Mouse (Mus musculus) hindbrain, embryonic 10.5 days (tissue): ENCODE data around the gene Ndn. TPM values are rescaled to one million over a fixed set of nuclear protein-coding genes. Genes with fewer than 3 reads are reported as not detected.

Experiments used
- DNase-seq: peaks from one replicate; pipeline ENCODE4 v3.0.0-alpha.2; 2017; ENCODE audit warnings: low spot score
- H3K27ac ChIP-seq: fragments of 300-500 bp; sonication (generic); 2 replicates; pipeline ENCODE4 v1.5.1; 2016; ENCODE audit warnings: mild to moderate bottlenecking, moderate library complexity
- H3K27me3 ChIP-seq: fragments of 300-500 bp; sonication (generic); 2 replicates; pipeline ENCODE4 v1.6.1; 2016; ENCODE audit warnings: mild to moderate bottlenecking; ENCODE audit not compliant: poor library complexity, insufficient read depth, severe bottlenecking
- H3K36me3 ChIP-seq: fragments of 300-500 bp; sonication (generic); 2 replicates; pipeline ENCODE4 v1.6.1; 2016; ENCODE audit warnings: mild to moderate bottlenecking, moderate library complexity
- H3K4me1 ChIP-seq: fragments of 300-500 bp; sonication (generic); replicated peaks from 2 replicates; pipeline ENCODE4 v1.6.1; 2016; ENCODE audit warnings: mild to moderate bottlenecking
- H3K4me3 ChIP-seq: fragments of 300-500 bp; sonication (generic); 2 replicates; pipeline ENCODE4 v1.5.1; 2016; ENCODE audit warnings: mild to moderate bottlenecking, moderate library complexity
- H3K9me3 ChIP-seq: fragments of 300-500 bp; sonication (generic); 2 replicates; pipeline ENCODE4 v1.6.1; 2016; ENCODE audit warnings: mild to moderate bottlenecking, moderate library complexity
- WGBS: fragments of 180-500 bp; shearing (Covaris S2); methylation state at CpG from one replicate; pipeline ENCODE4 v1.1.7; 2016; 5-methylcytosine and 5-hydroxymethylcytosine counted together
- polyA plus RNA-seq: library from polyadenylated mRNA; unstranded; fragments of >200 nt; fragmentation: Nextera tagmentation; extraction: Ambion mirVana; gene quantifications from 2 replicates; pipeline ENCODE4 v1.2.1, GENCODE M21; 2016

Ndn gene
- polyA plus RNA-seq, 1 experiment from 2014 or later: 194 TPM

DNA sequence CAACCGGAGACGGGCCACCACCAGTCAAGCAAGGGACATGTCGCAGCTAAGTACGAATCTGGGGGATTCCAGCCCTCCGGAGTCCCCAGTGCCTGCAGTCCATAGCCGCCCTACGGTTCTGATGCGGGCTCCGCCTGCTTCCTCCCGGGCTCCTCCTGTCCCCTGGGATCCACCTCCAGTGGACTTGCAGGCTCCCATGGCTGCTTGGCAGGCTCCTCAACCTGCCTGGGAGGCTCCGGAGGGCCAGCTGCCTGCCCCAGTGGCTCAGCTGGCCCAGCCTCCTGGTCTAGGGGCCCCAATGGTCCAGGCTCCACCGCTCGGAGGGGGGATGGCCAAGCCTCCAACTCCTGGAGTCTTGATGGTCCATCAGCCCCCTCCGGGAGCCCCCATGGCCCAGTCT is 30.9 kb downstream of the Ndn start:
- H3K9me3 ChIP-seq: peaks cover 54% of the 10 kb centered on the region
- no peak for DNase-seq

DNA sequence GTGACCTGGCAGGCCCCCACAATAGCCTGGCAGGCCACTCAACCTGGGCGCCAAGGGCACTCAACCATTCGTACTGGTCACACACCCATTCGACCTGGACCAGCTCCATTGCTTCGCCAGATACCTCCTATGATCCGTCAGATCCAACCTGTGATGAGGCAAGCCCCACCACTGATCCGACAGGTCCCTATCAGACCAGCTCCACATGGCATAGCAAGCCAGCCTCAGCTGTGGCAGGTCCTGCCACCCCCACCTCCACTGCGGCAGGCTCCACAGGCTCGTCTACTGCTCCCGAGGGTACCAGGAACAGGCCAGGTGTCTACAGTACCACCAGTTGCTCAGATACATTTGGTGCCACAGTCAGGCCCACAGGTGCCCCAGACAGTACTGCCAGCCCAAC is 32.2 kb downstream of the Ndn start:
- peaks cover 23% of the 10 kb centered on the region for H3K4me1 ChIP-seq
- peaks cover 21% of the 10 kb centered on the region for H3K36me3 ChIP-seq
- WGBS: 87% methylated on average over 9 of the region's 9 CpGs
- 0 out of 2 replicates have a peak overlapping the region, but pooled peaks have one; percentile 58 for H3K4me3 ChIP-seq
- DNase-seq: no peak
- H3K9me3 ChIP-seq: peaks cover 55% of the 10 kb centered on the region
- H3K27me3 ChIP-seq: no peaks in the 10 kb centered on the region
- no peak overlapping the region for H3K27ac ChIP-seq

More for the DNA sequence above, 30.9 kb downstream of the Ndn start:
- H3K27ac ChIP-seq: peak overlapping the region; percentile 76
- H3K36me3 ChIP-seq: peaks cover 21% of the 10 kb centered on the region
- H3K4me1 ChIP-seq: peaks cover 23% of the 10 kb centered on the region
- WGBS: 28% methylated on average over 14 of the region's 14 CpGs
- H3K4me3 ChIP-seq: peak overlapping the region; percentile 58
- no peaks in the 10 kb centered on the region for H3K27me3 ChIP-seq

DNA sequence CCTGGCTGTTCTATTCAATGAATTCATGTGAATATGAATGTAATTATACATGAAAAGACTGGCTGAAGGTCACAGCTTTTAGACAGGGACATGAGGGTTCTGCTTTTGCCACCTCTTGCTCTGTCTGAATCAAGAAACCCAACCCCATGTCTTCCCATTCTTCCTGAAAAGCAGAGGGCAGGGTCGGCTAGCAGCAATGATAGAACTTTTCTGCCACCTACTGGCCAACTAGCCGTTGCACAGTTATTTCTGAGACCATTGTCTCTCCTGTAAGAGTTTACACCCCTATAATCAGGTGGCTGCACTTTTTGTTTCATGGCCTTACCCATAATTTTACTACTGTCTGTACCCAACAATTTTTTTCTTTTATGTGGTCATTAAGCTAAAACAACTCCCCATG is 36.0 kb downstream of the Ndn start:
- no peak overlapping the region for H3K4me3 ChIP-seq
- peaks cover 15% of the 10 kb centered on the region for H3K4me1 ChIP-seq
- H3K36me3 ChIP-seq: peaks cover 21% of the 10 kb centered on the region
- H3K27ac ChIP-seq: no peak overlapping the region
- whole genome bisulfite sequencing: 12% methylated on average over 2 of the region's 2 CpGs
- no peak for DNase-seq
- H3K9me3 ChIP-seq: peaks cover 40% of the 10 kb centered on the region
- H3K27me3 ChIP-seq: no peaks in the 10 kb centered on the region

DNA sequence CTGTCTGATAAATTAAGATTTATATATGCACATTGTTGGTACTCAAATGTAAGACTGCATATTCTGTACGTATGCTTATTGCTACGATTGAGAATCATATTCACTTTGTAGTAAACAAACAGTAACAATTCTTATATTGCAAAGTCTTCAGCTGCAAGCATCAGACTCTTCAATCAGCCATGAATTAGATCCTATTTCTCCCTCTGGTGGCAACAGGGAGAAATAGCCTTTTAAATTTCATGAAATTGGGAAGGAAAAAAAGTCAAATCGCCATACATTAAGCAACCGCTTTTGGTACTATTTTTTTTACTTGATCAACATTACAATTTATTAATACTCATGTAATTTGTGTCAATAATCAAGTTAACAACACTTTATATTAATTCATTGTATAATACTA is 41.9 kb downstream of the Ndn start:
- Histone ChIP-seq H3K4me1 (peaks cover 13% of the 10 kb centered on the region; the same call in 1 of the 2 replicates), H3K9me3 (peaks cover 7% of the 10 kb centered on the region; the same call in 1 of the 2 replicates), H3K4me3 (no peak overlapping the region), H3K27me3 (no peaks in the 10 kb centered on the region), H3K27ac (no peak overlapping the region), H3K36me3 (no peaks in the 10 kb centered on the region)
- no peak for DNase-seq
- 44% methylated on average over 4 of the region's 4 CpGs for WGBS

GRCm38 (mm10) chr7:62392202-62392601 is 45.8 kb downstream of the Ndn start:
- 57% methylated on average over 1 of the region's 1 CpGs for WGBS
- Histone ChIP-seq H3K4me1 (peaks cover 13% of the 10 kb centered on the region; the same call in 1 of the 2 replicates), H3K36me3 (no peaks in the 10 kb centered on the region), H3K9me3 (peaks cover 8% of the 10 kb centered on the region; the same call in 1 of the 2 replicates), H3K4me3 (no peak overlapping the region), H3K27me3 (no peaks in the 10 kb centered on the region), H3K27ac (no peak overlapping the region)
- DNase-seq: no peak

Other genes with a start within 250 kb of the Ndn start
- gene Magel2, start 30.4 kb downstream of the Ndn start, polyA plus RNA-seq: 5.5 and 11.8 TPM in 2 replicates
- 15.4 and 15.5 TPM in 2 replicates for gene Mkrn3, start 73.6 kb downstream of the Ndn start, polyA plus RNA-seq
- 81.5 and 99.4 TPM in 2 replicates for gene Peg12, start 117.9 kb downstream of the Ndn start, polyA plus RNA-seq